Mouse (Mus musculus) olfactory bulb, adult 2 months (tissue): ENCODE measurements around the gene Gm10065.

Experiments used
- CTCF ChIP-seq: fragments of 200-500 bp; IDR thresholded peaks from 2 replicates; pipeline ENCODE4 v1.5.1; 2012; ENCODE audit warnings: low read depth, mild to moderate bottlenecking, low read length, moderate library complexity; ENCODE audit not compliant: insufficient read depth
- POLR2A ChIP-seq: fragments of 200-500 bp; IDR thresholded peaks from 2 replicates; pipeline ENCODE4 v1.6.1; 2012; ENCODE audit warnings: mild to moderate bottlenecking, low read depth, low read length, moderate library complexity; ENCODE audit not compliant: insufficient read depth

DNA sequence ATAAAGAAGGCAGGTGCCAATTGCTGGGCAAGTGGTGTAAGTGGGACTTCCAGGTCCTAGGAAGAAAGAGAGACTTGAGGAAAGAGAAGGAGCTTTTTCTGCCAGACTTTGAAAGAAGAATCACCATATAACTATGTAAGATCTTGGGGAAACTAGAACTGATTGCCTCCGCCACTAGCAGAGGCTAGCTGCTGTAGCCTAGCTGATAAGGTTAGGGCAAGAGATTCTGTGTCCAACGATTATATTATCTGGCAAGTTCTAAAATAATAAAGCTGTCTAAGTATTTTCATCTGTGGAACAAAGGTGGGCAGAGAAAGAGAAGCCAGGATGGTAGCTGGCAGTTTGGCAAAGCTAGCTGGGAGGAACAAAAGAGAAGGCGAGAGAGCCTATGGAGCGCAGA, 6.8 kb downstream of the Gm10065 start:
- TF ChIP-seq CTCF (no peak), POLR2A (no peak)
